Mouse (Mus musculus) MEL (cell line): ENCODE results near the gene Higd2a. TPM values are rescaled to one million over a fixed set of nuclear protein-coding genes. Genes with fewer than 3 reads are reported as not detected.

Experiments
- DNase-seq: peaks from one replicate; pipeline ENCODE4 v3.0.0; 2011; ENCODE audit warnings: low read depth, low spot score
- H3K27ac ChIP-seq: 2 replicates; pipeline ENCODE4 v1.5.1; 2012; ENCODE audit warnings: low read depth, mild to moderate bottlenecking, control low read depth, low read length, moderate library complexity; ENCODE audit not compliant: control insufficient read depth
- H3K27me3 ChIP-seq, 2 experiments: fragments of 150-350 bp in 1 of 2; sonication (generic) in 1 of 2; 2 replicates each; pipeline ENCODE4 v1.6.1; 2012; ENCODE audit warnings: low read length in 2 of 2, mild to moderate bottlenecking in 2 of 2, improper control_type of control experiment in 1 of 2, moderate library complexity in 1 of 2; ENCODE audit not compliant: insufficient read depth in 2 of 2, control insufficient read depth in 1 of 2
- H3K36me3 ChIP-seq, 2 experiments: 2 replicates each; pipeline ENCODE4 v1.6.1; 2012 to 2014; ENCODE audit warnings: low read length in 2 of 2, improper control_type of control experiment in 1 of 2, inconsistent platforms in 1 of 2, mild to moderate bottlenecking in 1 of 2; ENCODE audit not compliant: insufficient read depth in 2 of 2, control insufficient read depth in 1 of 2
- H3K4me1 ChIP-seq, 2 experiments: fragments of 150-350 bp in 1 of 2; sonication (generic) in 1 of 2; 2 replicates each; pipeline ENCODE4 v1.6.1; 2012; ENCODE audit warnings: low read length in 2 of 2, improper control_type of control experiment in 1 of 2, mild to moderate bottlenecking in 1 of 2; ENCODE audit not compliant: insufficient read depth in 2 of 2, control insufficient read depth in 1 of 2
- H3K4me3 ChIP-seq, 2 experiments: fragments of 150-350 bp in 1 of 2; sonication (generic) in 1 of 2; 2 replicates each; pipeline ENCODE4 v1.5.1; 2012; ENCODE audit warnings: low read depth in 2 of 2, low read length in 2 of 2, mild to moderate bottlenecking in 2 of 2, moderate library complexity in 2 of 2, control low read depth in 1 of 2, improper control_type of control experiment in 1 of 2; ENCODE audit not compliant: control insufficient read depth in 1 of 2, insufficient read depth in 1 of 2
- H3K79me2 ChIP-seq: 2 replicates; pipeline ENCODE4 v1.6.1; 2012; ENCODE audit warnings: mild to moderate bottlenecking, low read length, moderate library complexity; ENCODE audit not compliant: control insufficient read depth, poor library complexity, insufficient read depth
- H3K9ac ChIP-seq: 2 replicates; pipeline ENCODE4 v1.6.1; 2012; ENCODE audit warnings: low read depth, mild to moderate bottlenecking, control low read depth, low read length, moderate library complexity; ENCODE audit not compliant: control insufficient read depth, poor library complexity, severe bottlenecking
- H3K9me3 ChIP-seq: fragments of 150-350 bp; sonication (generic); replicated peaks from 2 replicates; pipeline ENCODE4 v1.6.1; 2012; ENCODE audit warnings: mild to moderate bottlenecking, low read length, improper control_type of control experiment, moderate library complexity; ENCODE audit not compliant: insufficient read depth
- BHLHE40 ChIP-seq: IDR thresholded peaks from 2 replicates; pipeline ENCODE4 v1.6.1; 2012; ENCODE audit warnings: low read depth, mild to moderate bottlenecking, inconsistent platforms, low read length, improper control_type of control experiment, borderline replicate concordance
- CHD1 ChIP-seq: IDR thresholded peaks from 2 replicates; pipeline ENCODE4 v1.6.1; 2012; ENCODE audit warnings: low read depth, mild to moderate bottlenecking, inconsistent platforms, low read length, improper control_type of control experiment
- CHD2 ChIP-seq: IDR thresholded peaks from 2 replicates; pipeline ENCODE4 v1.6.1; 2011; ENCODE audit warnings: low read length, improper control_type of control experiment
- CTCF ChIP-seq, 3 experiments: IDR thresholded peaks in 2 of 3; conservative IDR thresholded peaks in 1 of 3; 2 replicates each; pipeline ENCODE4 v1.5.1; 2011 to 2012; ENCODE audit warnings: low read length in 3 of 3, low read depth in 2 of 3, mild to moderate bottlenecking in 2 of 3, improper control_type of control experiment in 1 of 3, inconsistent platforms in 1 of 3, mixed read lengths in 1 of 3, moderate library complexity in 1 of 3; ENCODE audit not compliant: control insufficient read depth in 1 of 3, insufficient read depth in 1 of 3, poor library complexity in 1 of 3, severe bottlenecking in 1 of 3
- E2F4 ChIP-seq: IDR thresholded peaks from 2 replicates; pipeline ENCODE4 v1.6.1; 2011; ENCODE audit warnings: low read depth, low read length, improper control_type of control experiment, borderline replicate concordance
- EP300 ChIP-seq, 2 experiments: IDR thresholded peaks; 2 replicates each; pipeline ENCODE4 v1.6.1; 2011; ENCODE audit warnings: improper control_type of control experiment in 2 of 2, low read length in 2 of 2, low read depth in 1 of 2, mild to moderate bottlenecking in 1 of 2
- ETS1 ChIP-seq: IDR thresholded peaks from 2 replicates; pipeline ENCODE4 v1.6.1; 2012; ENCODE audit warnings: low read depth, mild to moderate bottlenecking, inconsistent platforms, low read length, improper control_type of control experiment, moderate library complexity
- GABPA ChIP-seq: IDR thresholded peaks from 2 replicates; pipeline ENCODE4 v1.6.1; 2012; ENCODE audit warnings: low read depth, mild to moderate bottlenecking, inconsistent platforms, low read length, improper control_type of control experiment, moderate library complexity
- GATA1 ChIP-seq: IDR thresholded peaks from 2 replicates; pipeline ENCODE4 v1.6.1; 2011; ENCODE audit warnings: low read depth, low read length, improper control_type of control experiment
- HCFC1 ChIP-seq: IDR thresholded peaks from 2 replicates; pipeline ENCODE4 v1.6.1; 2012; ENCODE audit warnings: low read depth, mild to moderate bottlenecking, inconsistent platforms, low read length, improper control_type of control experiment, moderate library complexity
- KAT2A ChIP-seq: conservative IDR thresholded peaks from 2 replicates; pipeline ENCODE4 v1.6.1; 2012; ENCODE audit warnings: low read depth, low read length, improper control_type of control experiment, inconsistent platforms
- MAFK ChIP-seq: IDR thresholded peaks from 2 replicates; pipeline ENCODE4 v1.6.1; 2011; ENCODE audit warnings: low read depth, mild to moderate bottlenecking, low read length, improper control_type of control experiment, borderline replicate concordance
- MEF2A ChIP-seq: IDR thresholded peaks from 2 replicates; pipeline ENCODE4 v1.6.1; 2014; ENCODE audit warnings: low read depth, mild to moderate bottlenecking, inconsistent platforms, low read length, improper control_type of control experiment; ENCODE audit not compliant: poor library complexity, insufficient replicate concordance, severe bottlenecking; ENCODE audit errors: extremely low read depth
- MXI1 ChIP-seq: IDR thresholded peaks from 2 replicates; pipeline ENCODE4 v1.6.1; 2011; ENCODE audit warnings: mild to moderate bottlenecking, low read depth, low read length, improper control_type of control experiment
- MYB ChIP-seq: IDR thresholded peaks from 2 replicates; pipeline ENCODE4 v1.6.1; 2011; ENCODE audit warnings: mild to moderate bottlenecking, low read depth, low read length, improper control_type of control experiment
- MYC ChIP-seq: IDR thresholded peaks from 2 replicates; pipeline ENCODE4 v1.6.1; 2011; ENCODE audit warnings: low read depth, mild to moderate bottlenecking, low read length, improper control_type of control experiment, moderate library complexity
- NELFE ChIP-seq: IDR thresholded peaks from 2 replicates; pipeline ENCODE4 v1.6.1; 2011; ENCODE audit warnings: low read depth, low read length, improper control_type of control experiment
- POLR2A ChIP-seq, 2 experiments: IDR thresholded peaks; 2 replicates each; pipeline ENCODE4 v1.6.1; 2011 to 2012; ENCODE audit warnings: low read length in 2 of 2, mild to moderate bottlenecking in 2 of 2, control low read depth in 1 of 2, improper control_type of control experiment in 1 of 2, low read depth in 1 of 2, moderate library complexity in 1 of 2; ENCODE audit not compliant: control insufficient read depth in 1 of 2, insufficient read depth in 1 of 2, poor library complexity in 1 of 2
- POLR2AphosphoS2 ChIP-seq: IDR thresholded peaks from 2 replicates; pipeline ENCODE4 v1.6.1; 2011; ENCODE audit warnings: low read length, improper control_type of control experiment
- SMC3 ChIP-seq: IDR thresholded peaks from 2 replicates; pipeline ENCODE4 v1.6.1; 2011; ENCODE audit warnings: low read depth, low read length, improper control_type of control experiment
- TAL1 ChIP-seq: IDR thresholded peaks from 2 replicates; pipeline ENCODE4 v1.6.1; 2012; ENCODE audit warnings: mild to moderate bottlenecking, inconsistent platforms, low read length, moderate library complexity, mixed read lengths
- TBP ChIP-seq: IDR thresholded peaks from 2 replicates; pipeline ENCODE4 v1.8.0; 2011; ENCODE audit warnings: low read depth, low read length, improper control_type of control experiment
- UBTF ChIP-seq: IDR thresholded peaks from 2 replicates; pipeline ENCODE4 v1.6.1; 2012; ENCODE audit warnings: low read depth, mild to moderate bottlenecking, inconsistent platforms, low read length, improper control_type of control experiment, moderate library complexity, borderline replicate concordance; ENCODE audit not compliant: insufficient read depth
- USF1 ChIP-seq: IDR thresholded peaks from 2 replicates; pipeline ENCODE4 v1.6.1; 2014; ENCODE audit warnings: low read depth, mild to moderate bottlenecking, inconsistent platforms, low read length, improper control_type of control experiment, moderate library complexity
- USF2 ChIP-seq, 2 experiments: IDR thresholded peaks; 2 replicates each; pipeline ENCODE4 v1.6.1; 2011 to 2012; ENCODE audit warnings: improper control_type of control experiment in 2 of 2, low read length in 2 of 2, borderline replicate concordance in 1 of 2, inconsistent platforms in 1 of 2, low read depth in 1 of 2, mild to moderate bottlenecking in 1 of 2; ENCODE audit not compliant: insufficient read depth in 1 of 2
- ZMIZ1 ChIP-seq: IDR thresholded peaks from 2 replicates; pipeline ENCODE4 v1.6.1; 2012; ENCODE audit warnings: low read depth, mild to moderate bottlenecking, inconsistent platforms, low read length, improper control_type of control experiment, moderate library complexity
- polyA plus RNA-seq, 2 experiments: library from polyadenylated mRNA; stranded (reverse) in 1 of 2; unstranded in 1 of 2; fragments of >175 nt in 1 of 2; fragments of >200 nt in 1 of 2; gene quantifications; 2 replicates each; pipeline versions ENCODE4 v1.2.1 to v1.2.4; 2012; ENCODE audit warnings: low replicate concordance in 2 of 2, low read depth in 1 of 2; ENCODE audit not compliant: insufficient read length in 2 of 2, insufficient read depth in 1 of 2, missing spikeins in 1 of 2
- total RNA-seq: library from RNA; depleted of rRNA; stranded (reverse); fragments of 300-350 nt; gene quantifications from 2 replicates; pipeline ENCODE4 v1.2.3, GENCODE M21; 2012

Gene Higd2a
- total and polyA plus RNA-seq, 3 experiments, result 54.0 to 131 TPM; not detected in 1

GRCm38 (mm10) chr13:54616307-54616706 is 26.3 kb downstream of the Higd2a start (continued):
- TF ChIP-seq ZMIZ1, result no peak
- no peak for TF ChIP-seq MYC
- TF ChIP-seq, all 39 proteins: peak for 0

DNA sequence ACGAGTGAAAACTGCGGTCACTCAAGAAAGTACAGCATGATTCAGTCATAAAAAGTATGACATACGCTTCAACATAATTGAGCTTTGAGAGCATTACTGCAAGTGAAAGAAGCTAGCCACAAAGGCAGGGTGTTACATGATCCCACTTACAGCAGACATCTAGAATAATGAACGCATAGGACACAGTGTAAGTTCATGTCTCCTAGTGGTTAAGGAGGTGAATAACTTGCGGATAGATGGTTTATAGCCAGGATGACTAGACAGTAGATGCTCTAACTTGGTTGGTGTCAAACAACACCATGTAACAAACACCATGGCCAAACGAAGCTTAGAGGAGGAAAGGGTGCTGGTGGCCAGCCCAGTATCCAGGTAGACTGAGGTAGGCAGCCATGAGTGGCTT is 27.0 kb downstream of the Higd2a start:
- no peak overlapping the region for H3K9ac ChIP-seq
- peaks cover 0 to 5% of the 10 kb centered on the region in 2 experiments; a peak in 1 of 4 replicates for H3K36me3 ChIP-seq
- H3K27ac ChIP-seq, result no peak overlapping the region
- no peaks in the 10 kb centered on the region for H3K9me3 ChIP-seq
- TF ChIP-seq TAL1 (no peak), CTCF (IDR thresholded peaks at IDR 0.05 in 2 of 3, conservative IDR thresholded peaks at IDR 0.05 in 1 of 3; ENCODE audit: control insufficient read depth in 1 of 3, insufficient read depth in 1 of 3, low read depth in 2 of 3, low read length in 3 of 3, poor library complexity in 1 of 3, severe bottlenecking in 1 of 3) (peak in 2 of 3 experiments; percentile 22 to 34; a peak in 3 of 6 replicates)
- H3K4me1 ChIP-seq, result peaks cover 0 to 6% of the 10 kb centered on the region in 2 experiments; a peak in 2 of 4 replicates
- peak; percentile 43 for DNase-seq
- no peaks in the 10 kb centered on the region; a peak in 1 of 4 replicates for H3K27me3 ChIP-seq
- peaks cover 3% of the 10 kb centered on the region for H3K79me2 ChIP-seq
- H3K4me3 ChIP-seq, result no peak overlapping the region

GRCm38 (mm10) chr13:54621155-54621932 is 31.3 kb downstream of the Higd2a start, which contains the start of gene Faf2:
Gene Faf2 (plus strand): TSS chr13:54621784.
- Histone ChIP-seq H3K79me2 (peaks cover 40% of the 10 kb centered on the region), H3K36me3 (peaks cover 0 to 17% of the 10 kb centered on the region in 2 experiments; a peak in 2 of 4 replicates), H3K27me3 (no peaks in the 10 kb centered on the region; a peak in 1 of 4 replicates), H3K9me3 (no peaks in the 10 kb centered on the region), H3K4me3 (peak within 1 kb of the TSS; percentile 83 to 96), H3K4me1 (peaks cover 0 to 11% of the 10 kb centered on the region in 2 experiments; a peak in 3 of 4 replicates), H3K9ac (peak within 1 kb of the TSS; percentile 97), H3K27ac (peak within 1 kb of the TSS; percentile 70)
- peak; percentile 97 for DNase-seq
- TF ChIP-seq BHLHE40, result no peak
- TF ChIP-seq CHD1, result no peak
- no peak for TF ChIP-seq MEF2A
- peak; percentile 58; the same call in 1 of the 2 replicates for TF ChIP-seq MXI1
- peak; percentile 56 for TF ChIP-seq SMC3
- no peak; the same call in 1 of the 2 replicates for TF ChIP-seq CHD2
- no peak for TF ChIP-seq E2F4
- no peak for TF ChIP-seq USF1
- peak; percentile 86 for TF ChIP-seq NELFE
- TF ChIP-seq TBP, result peak; percentile 69; the same call in 1 of the 2 replicates
- no peak for TF ChIP-seq UBTF
- peak; percentile 61; the same call in 1 of the 2 replicates for TF ChIP-seq POLR2AphosphoS2
- peak; percentile 75; the same call in 1 of the 2 replicates for TF ChIP-seq ZMIZ1
- no peak for TF ChIP-seq USF2 (IDR thresholded peaks at IDR 0.05; ENCODE audit: borderline replicate concordance in 1 of 2, insufficient read depth in 1 of 2, low read depth in 1 of 2, low read length in 2 of 2)
- no peak for TF ChIP-seq MAFK
- TF ChIP-seq GATA1, result peak; percentile 57
- peak; percentile 81 to 92 for TF ChIP-seq POLR2A (IDR thresholded peaks at IDR 0.05; ENCODE audit: control insufficient read depth in 1 of 2, insufficient read depth in 1 of 2, low read depth in 1 of 2, low read length in 2 of 2, poor library complexity in 1 of 2)
- TF ChIP-seq ETS1, result peak; percentile 32; the same call in 1 of the 2 replicates
- 0 out of 4 replicates have a peak, but pooled peaks of 1 of the 2 experiments have one; percentile 28 for TF ChIP-seq EP300 (IDR thresholded peaks at IDR 0.05; ENCODE audit: low read depth in 1 of 2, low read length in 2 of 2)
- peak; percentile 87 for TF ChIP-seq HCFC1
- no peak for TF ChIP-seq GABPA
- TF ChIP-seq KAT2A, result no peak; the same call in 1 of the 2 replicates
- TF ChIP-seq MYB, result no peak
